Mouse (Mus musculus): ENCODE measurements around the gene Rpusd3.

DNA sequence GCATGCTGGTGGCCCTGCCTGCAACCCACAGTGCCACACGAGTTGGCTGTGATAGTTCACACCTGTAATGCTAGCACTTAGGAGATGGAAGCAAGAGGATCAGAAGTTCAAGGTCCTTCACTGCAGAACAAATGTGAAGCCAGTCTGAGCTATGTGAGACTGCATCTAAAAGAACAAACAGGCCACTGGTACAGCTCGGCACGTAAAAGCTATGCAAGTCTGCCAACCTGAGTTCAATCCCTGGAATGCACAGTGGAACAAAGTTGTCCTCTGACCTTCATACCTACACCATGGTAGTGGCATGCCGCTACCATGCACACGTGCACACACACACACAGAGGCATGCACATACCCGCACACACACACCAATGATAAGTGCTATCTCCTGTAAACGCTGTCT is 5.0 kb upstream of the Rpusd3 start:
- TF ChIP-seq CTCF (IDR thresholded peaks at IDR 0.05; ENCODE audit: low read depth, low read length) (no peak), GATA1 (IDR thresholded peaks at IDR 0.05; ENCODE audit: borderline replicate concordance, low read length) (no peak), POLR2AphosphoS5 (IDR thresholded peaks at IDR 0.05; ENCODE audit: insufficient replicate concordance, low read depth, low read length) (no peak), GATA2 (IDR thresholded peaks at IDR 0.05; ENCODE audit: borderline replicate concordance, low read depth, low read length) (no peak)

Data from G1E (cell line).